Mouse (Mus musculus): ENCODE results near the gene Pknox2. TPM values are rescaled to one million over a fixed set of nuclear protein-coding genes. Genes with fewer than 3 reads are reported as not detected.

The Pknox2 gene
- total RNA-seq, 1 experiment from 2014 or later = not detected

GRCm38 (mm10) chr9:36857476-36858117 lies 289.6 kb downstream of the Pknox2 start:
- no peak for ATAC-seq (replicated peaks in 1 of 2; ENCODE audit: insufficient read depth in 1 of 2, low FRiP score in 2 of 2, low TSS enrichment in 1 of 2, low read depth in 1 of 2, poor library complexity in 2 of 2, severe bottlenecking in 2 of 2)

GRCm38 (mm10) chr9:36856351-36856750 lies 290.9 kb downstream of the Pknox2 start:
- ATAC-seq (replicated peaks in 1 of 2; ENCODE audit: insufficient read depth in 1 of 2, low FRiP score in 2 of 2, low TSS enrichment in 1 of 2, low read depth in 1 of 2, poor library complexity in 2 of 2, severe bottlenecking in 2 of 2) = no peak

GRCm38 (mm10) chr9:36852175-36852574 lies 295.0 kb downstream of the Pknox2 start:
- ATAC-seq (replicated peaks in 1 of 2; ENCODE audit: insufficient read depth in 1 of 2, low FRiP score in 2 of 2, low TSS enrichment in 1 of 2, low read depth in 1 of 2, poor library complexity in 2 of 2, severe bottlenecking in 2 of 2) = no peak

- ATAC-seq (replicated peaks in 1 of 2; ENCODE audit: insufficient read depth in 1 of 2, low FRiP score in 2 of 2, low TSS enrichment in 1 of 2, low read depth in 1 of 2, poor library complexity in 2 of 2, severe bottlenecking in 2 of 2) = no peak
Observed at GRCm38 (mm10) chr9:36850091-36850490, 297.1 kb downstream of the Pknox2 start.

GRCm38 (mm10) chr9:36848661-36849060 lies 298.5 kb downstream of the Pknox2 start:
- ATAC-seq (replicated peaks in 1 of 2; ENCODE audit: insufficient read depth in 1 of 2, low FRiP score in 2 of 2, low TSS enrichment in 1 of 2, low read depth in 1 of 2, poor library complexity in 2 of 2, severe bottlenecking in 2 of 2) = no peak

- no peak for ATAC-seq (replicated peaks in 1 of 2; ENCODE audit: insufficient read depth in 1 of 2, low FRiP score in 2 of 2, low TSS enrichment in 1 of 2, low read depth in 1 of 2, poor library complexity in 2 of 2, severe bottlenecking in 2 of 2)
Observed at GRCm38 (mm10) chr9:36846346-36846745, 300.9 kb downstream of the Pknox2 start.

Other genes starting within 250 kb of the Pknox2 start
- 6.1 and 7.1 TPM in 2 replicates for gene Tmem218, start 60.8 kb upstream of the Pknox2 start, total RNA-seq (2017)
- 0.55 and 0.69 TPM in 2 replicates for gene Slc37a2, start 108.3 kb upstream of the Pknox2 start, total RNA-seq (2017)
- 18.2 and 20.9 TPM in 2 replicates for gene Ccdc15, start 201.0 kb upstream of the Pknox2 start, total RNA-seq (2017)
- gene Hepacam, start 219.9 kb upstream of the Pknox2 start, total RNA-seq (2017) = not detected in 2 replicates